Comparison of ENCODE assay signal across 9 mouse cellular contexts in the genomic region with DNA sequence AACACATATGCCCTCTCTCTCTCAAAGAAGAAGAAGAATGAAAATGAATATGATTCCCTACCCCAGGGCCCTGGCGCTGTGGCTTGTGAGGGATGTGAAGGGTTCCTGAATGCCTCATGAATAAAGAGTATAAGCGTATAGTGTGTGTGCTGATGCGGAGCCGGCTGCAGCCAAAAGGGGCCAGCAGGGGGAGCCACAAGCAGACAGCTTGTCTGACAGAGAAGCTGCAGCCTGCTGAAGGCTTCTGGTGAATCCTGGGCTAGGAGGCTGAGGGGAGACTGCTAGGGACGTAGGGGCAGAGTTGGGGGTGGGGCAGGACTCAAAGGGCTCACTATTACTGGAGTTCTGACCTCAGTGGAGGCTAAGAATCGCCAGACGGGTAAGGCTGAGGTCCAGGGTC. TPM values are rescaled to one million over a fixed set of nuclear protein-coding genes. Genes with fewer than 3 reads are reported as not detected.
DNase-seq lines count a peak whose midpoint lies in the region; ATAC-seq lines count a peak whose summit lies in the region.
"Had no signal": no experiment of that assay in that cellular context is flagged by ENCODE, and none has a peak within 500 bp of the region (broad histone marks: within the 10 kb centered on the region; RNA-seq: fewer than 3 reads in every experiment).

No protein-coding gene starts in this region.

- WGBS in kidney, embryonic 14.5 days = 86% methylated on average over 7 of the region's 7 CpGs

- DNase-seq in adrenal gland, postnatal 10 days = peak; percentile 42
- no peak for DNase-seq in adrenal gland, adult (ENCODE audit: inconsistent age in 2 of 2, low spot score in 1 of 2)
- DNase-seq in kidney, postnatal 25 days = peak; percentile 62 to 66
- peak; percentile 57 for DNase-seq in A20 (ENCODE audit: low read depth, low spot score)
- peak; percentile 39 for DNase-seq in induced T-regulatory cell, adult 2 months (ENCODE audit: low read depth)
- no peak for DNase-seq in urinary bladder, postnatal 10 days (ENCODE audit: low spot score)
- no peak for DNase-seq in layer of hippocampus, postnatal 14 days (ENCODE audit: low spot score in 2 of 2)

- H3K36me3 ChIP-seq in kidney, embryonic 14.5 days (ENCODE audit: control insufficient read depth, insufficient read depth, low read length) = no peaks in the 10 kb centered on the region

- H3K4me3 ChIP-seq in kidney, embryonic 14.5 days (ENCODE audit: low read length) = no peak overlapping the region
- H3K4me3 ChIP-seq: neural tube, embryonic 12.5 days had no signal

- H3K27ac ChIP-seq in kidney, embryonic 14.5 days (ENCODE audit: low read depth, low read length) = no peak overlapping the region
- H3K27ac ChIP-seq: neural tube, embryonic 12.5 days had no signal

- peaks cover 15% of the 10 kb centered on the region; the same call in 1 of the 2 replicates for H3K4me1 ChIP-seq in kidney, embryonic 14.5 days (ENCODE audit: control insufficient read depth, insufficient read depth, low read length)

- no peak for ATAC-seq in kidney, embryonic 14.5 days (ENCODE audit: low FRiP score, low TSS enrichment)

- no peak overlapping the region for H3K9ac ChIP-seq in kidney, embryonic 14.5 days (ENCODE audit: low read depth, low read length)
- H3K9ac ChIP-seq: neural tube, embryonic 12.5 days had no signal

- no peak overlapping the region for H3K4me2 ChIP-seq in kidney, embryonic 14.5 days (replicated peaks; ENCODE audit: low read depth, low read length)
- H3K4me2 ChIP-seq: neural tube, embryonic 12.5 days had no signal

- H3K9me3 ChIP-seq in kidney, embryonic 14.5 days (ENCODE audit: control insufficient read depth, low read length) = no peaks in the 10 kb centered on the region
- H3K9me3 ChIP-seq: neural tube, embryonic 12.5 days had no signal

- H3K27me3 ChIP-seq in kidney, embryonic 14.5 days (ENCODE audit: control insufficient read depth, insufficient read depth, low read length) = no peaks in the 10 kb centered on the region
- H3K27me3 ChIP-seq: neural tube, embryonic 12.5 days had no signal

RNA-seq across cellular contexts. Expression of a gene that starts 16.3 kb away (rescaled TPM):
- 100 to 1,000 TPM; 177 to 242 TPM for total RNA-seq in adrenal gland, postnatal 10 days (2021)
- 16.3 and 27.4 TPM in 2 replicates for polyA plus RNA-seq in kidney, embryonic 14.5 days (2014; fragmentation: Nextera tagmentation; extraction: Ambion mirVana)
- 100 to 1,000 TPM; 123 to 125 TPM for total RNA-seq in layer of hippocampus, postnatal 14 days (2021)

RNA-seq across cellular contexts. Expression of a gene that starts 16.5 kb away (rescaled TPM):
- 10 to 100 TPM; 17.8 to 24.4 TPM for total RNA-seq in adrenal gland, postnatal 10 days (2021)
- 74.1 and 76.3 TPM in 2 replicates for polyA plus RNA-seq in kidney, embryonic 14.5 days (2014; fragmentation: Nextera tagmentation; extraction: Ambion mirVana)
- 10 to 100 TPM; 42.9 to 53.7 TPM for total RNA-seq in layer of hippocampus, postnatal 14 days (2021)

RNA-seq across cellular contexts. Expression of a gene that starts 22.7 kb away (rescaled TPM):
- total RNA-seq in adrenal gland, postnatal 10 days (2021) = 1 to 10 TPM; 1.4 to 1.7 TPM
- 1.4 and 2.6 TPM in 2 replicates for polyA plus RNA-seq in kidney, embryonic 14.5 days (2014; fragmentation: Nextera tagmentation; extraction: Ambion mirVana)
- under 1 TPM; 0.44 to 0.72 TPM for total RNA-seq in layer of hippocampus, postnatal 14 days (2021)

RNA-seq across cellular contexts. Expression of a gene that starts 47.2 kb away (rescaled TPM):
- total RNA-seq in adrenal gland, postnatal 10 days (2021) = 10 to 100 TPM; 26.5 to 34.4 TPM
- 19.6 and 36.8 TPM in 2 replicates for polyA plus RNA-seq in kidney, embryonic 14.5 days (2014; fragmentation: Nextera tagmentation; extraction: Ambion mirVana)
- total RNA-seq in layer of hippocampus, postnatal 14 days (2021) = 100 to 1,000 TPM in 1 of 2 experiments, 10 to 100 TPM in 1; 87.9 to 102 TPM

RNA-seq across cellular contexts. Expression of a gene that starts 58.8 kb away (rescaled TPM):
- 10 to 100 TPM; 63.3 to 64.9 TPM for total RNA-seq in adrenal gland, postnatal 10 days (2021)
- polyA plus RNA-seq in kidney, embryonic 14.5 days (2014; fragmentation: Nextera tagmentation; extraction: Ambion mirVana) = 60.6 and 85.6 TPM in 2 replicates
- total RNA-seq in layer of hippocampus, postnatal 14 days (2021) = 10 to 100 TPM; 52.0 to 55.7 TPM

Comparison
In these comparisons a context has a peak if more than half of its experiments do, and no peak if none do; other contexts are left out.
1. DNase-seq: peak in adrenal gland, postnatal 10 days (single experiment), kidney, postnatal 25 days (2 of 2), A20 (single experiment) and induced T-regulatory cell, adult 2 months (single experiment); none in adrenal gland, adult (0 of 2), urinary bladder, postnatal 10 days (single experiment) and layer of hippocampus, postnatal 14 days (0 of 2).